Mouse (Mus musculus): ENCODE measurements around the gene Mid2.
"Not testable (repeated sequence)": the region's sequence is repeated elsewhere in the genome, so short reads cannot be mapped to it uniquely, and the experiment has no call there.

The Mid2 gene

DNA sequence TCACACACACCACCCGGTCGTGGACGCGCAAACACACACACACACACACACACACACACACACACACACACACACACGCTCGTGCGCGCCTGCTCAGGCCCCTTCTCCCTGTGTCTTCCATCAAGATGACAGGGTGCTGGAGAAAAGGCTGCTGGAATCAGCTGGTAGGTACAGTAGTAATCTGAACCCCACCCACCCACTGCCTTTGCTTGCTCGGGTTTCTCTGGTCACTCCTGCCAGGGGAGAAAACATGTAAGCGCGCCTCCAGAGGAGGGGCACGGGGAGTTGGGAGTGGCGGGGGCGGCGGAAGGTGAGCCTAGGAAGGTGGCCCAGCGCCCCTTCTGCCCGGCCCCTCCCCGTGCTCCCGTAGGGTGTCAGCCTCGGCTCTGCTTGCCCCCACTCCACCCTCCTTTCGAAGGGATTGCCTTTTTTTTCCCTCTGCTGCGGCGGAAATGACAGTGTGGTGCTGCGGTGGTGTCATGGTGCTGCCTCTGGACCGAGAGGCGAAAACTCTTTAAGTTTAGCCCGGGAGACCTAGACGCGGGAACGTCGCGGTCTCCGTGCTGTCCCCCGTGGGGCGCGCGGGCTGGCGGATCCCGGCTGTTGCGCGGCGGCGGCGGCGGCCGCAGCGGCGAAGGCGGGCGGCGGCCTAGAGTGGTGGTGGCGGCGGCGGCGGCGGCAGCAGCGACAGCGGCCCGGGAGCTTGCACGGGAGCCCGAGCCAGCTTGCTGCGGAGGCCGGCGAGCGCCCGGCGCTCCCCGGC lies at the start of gene Mid2:
TSS of gene Mid2 (plus strand) at position 121 of the 763 bp plus-strand sequence.
- peak; percentile 12 for DNase-seq (ENCODE audit: low spot score)

DNA sequence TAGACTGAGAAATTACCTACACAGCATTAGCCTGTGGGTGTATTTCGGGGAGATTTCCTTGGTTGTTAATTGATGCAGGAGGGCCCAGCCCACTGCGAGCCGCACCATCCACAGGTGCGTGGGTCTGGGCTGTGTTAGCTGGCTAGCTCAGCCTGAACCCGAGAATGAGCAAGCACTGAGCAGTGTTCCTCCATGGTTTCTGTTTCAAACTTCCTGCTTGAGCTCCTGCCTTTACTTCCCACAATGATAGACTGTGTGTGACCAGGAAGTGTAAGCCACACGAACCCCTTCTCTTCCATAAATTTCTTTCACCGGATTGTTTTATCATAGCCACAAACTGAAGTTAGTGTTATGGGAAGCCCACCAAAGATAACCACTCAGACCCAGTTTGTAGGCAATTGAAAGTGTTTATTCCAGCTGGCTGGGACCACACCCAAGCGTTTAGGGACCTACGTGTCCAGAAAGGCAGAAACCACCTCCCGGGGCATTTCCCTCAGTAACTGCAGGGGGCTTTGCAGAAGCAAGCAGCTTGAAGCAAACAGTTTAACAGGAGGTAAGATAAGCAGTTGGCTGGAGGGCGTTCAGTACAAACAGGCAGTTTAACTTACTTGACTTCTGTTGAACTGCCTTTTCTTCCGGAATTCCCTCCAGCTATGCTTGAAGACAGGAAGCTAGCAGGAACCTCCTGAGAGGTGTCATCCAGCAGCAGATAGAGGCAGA lies 39.4 kb upstream of the Mid2 start:
- DNase-seq (ENCODE audit: low spot score), result no peak

- DNase-seq (ENCODE audit: low spot score), result no peak
Observed at GRCm38 (mm10) chrX:140638028-140638427, 26.4 kb upstream of the Mid2 start.

GRCm38 (mm10) chrX:140639592-140639991 lies 24.8 kb upstream of the Mid2 start:
- no peak for DNase-seq (ENCODE audit: low spot score)

DNA sequence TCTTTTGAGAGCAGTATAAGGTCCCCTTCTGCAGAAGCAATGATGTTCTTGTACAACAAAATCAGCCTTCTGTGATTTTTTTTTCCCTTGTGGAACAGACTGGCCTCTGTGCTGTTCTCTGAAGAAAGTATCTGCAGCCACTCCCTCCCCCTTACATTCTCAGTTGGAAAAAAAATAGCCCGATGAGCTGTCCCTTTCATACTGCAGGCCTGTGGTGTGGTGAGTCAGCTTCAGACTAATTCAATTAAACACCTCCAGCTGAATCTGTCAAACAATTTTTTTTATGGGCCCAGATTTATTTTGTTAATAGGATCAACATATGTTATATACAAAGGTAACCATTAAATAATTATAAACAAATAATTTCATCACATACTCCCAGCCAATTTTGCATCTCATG lies 3.7 kb upstream of the Mid2 start:
- DNase-seq (ENCODE audit: low spot score), result no peak

- DNase-seq (ENCODE audit: low spot score), result no peak
Observed at GRCm38 (mm10) chrX:140663516-140663915, 883 bp upstream of the Mid2 start.

DNA sequence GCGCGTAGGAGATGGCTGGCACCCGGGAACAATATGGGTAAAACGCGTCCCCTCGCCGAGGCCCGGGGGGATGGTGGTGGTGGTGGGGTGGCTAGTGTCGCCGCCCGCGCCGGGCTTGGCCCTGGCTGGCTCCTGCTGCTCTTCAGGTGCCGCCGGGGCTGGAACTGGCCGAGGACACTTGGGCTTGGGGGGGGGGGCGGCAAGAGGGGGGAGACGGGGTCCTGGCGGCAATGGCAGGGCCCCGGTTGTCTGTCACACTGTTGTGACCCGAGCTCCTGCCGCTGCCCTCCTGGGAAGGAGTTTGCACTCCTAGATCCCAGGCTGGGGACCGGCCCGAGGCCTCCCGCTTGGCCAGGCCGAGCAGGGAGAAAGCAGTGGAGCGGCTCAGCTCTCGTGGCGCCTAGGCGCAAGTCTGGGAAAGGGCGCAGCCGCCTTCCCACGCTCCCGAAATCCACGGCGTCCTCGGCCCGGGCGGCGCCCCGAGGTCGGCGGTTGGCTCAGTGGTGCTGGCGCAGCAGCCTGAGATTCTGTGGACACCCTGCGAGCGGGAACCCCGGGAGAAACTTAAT lies 927 bp downstream of the Mid2 start:
- DNase-seq (ENCODE audit: low spot score), result peak; percentile 17

- DNase-seq (ENCODE audit: low spot score), result no peak
Observed at GRCm38 (mm10) chrX:140675444-140675843, 11.0 kb downstream of the Mid2 start.

- DNase-seq (ENCODE audit: low spot score), result no peak
Observed at GRCm38 (mm10) chrX:140688335-140688734, 23.9 kb downstream of the Mid2 start.

DNA sequence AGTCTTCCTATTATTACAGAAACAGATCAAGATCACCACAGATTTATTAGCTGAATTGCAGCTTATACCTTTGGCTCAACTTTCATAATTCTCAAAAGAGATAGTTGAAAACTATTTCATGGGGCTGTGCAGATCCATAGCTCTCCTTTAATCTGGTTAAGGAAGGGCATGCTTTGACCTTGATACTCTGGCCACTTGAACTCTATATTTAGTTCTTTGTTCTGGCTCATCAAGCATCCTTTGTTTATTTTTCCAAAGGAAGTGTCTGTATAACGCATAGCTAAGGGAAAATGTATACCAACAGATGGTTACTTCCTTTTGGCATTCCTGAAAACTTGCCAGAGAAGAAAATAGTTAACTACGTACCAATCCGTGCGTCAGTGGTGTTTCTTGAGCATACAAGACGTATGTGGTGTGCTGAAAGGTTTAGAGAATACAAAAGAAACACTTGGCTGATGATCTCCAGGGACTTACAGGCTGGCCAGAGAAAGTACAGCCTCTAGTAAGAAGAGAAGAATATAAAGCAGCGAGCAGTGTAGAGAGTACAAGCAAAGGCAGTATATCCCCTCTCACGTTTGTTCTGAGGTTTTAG lies 33.6 kb downstream of the Mid2 start:
- DNase-seq (ENCODE audit: low spot score), result not testable (repeated sequence)

GRCm38 (mm10) chrX:140703224-140703623 lies 38.8 kb downstream of the Mid2 start:
- DNase-seq (ENCODE audit: low spot score), result no peak

DNA sequence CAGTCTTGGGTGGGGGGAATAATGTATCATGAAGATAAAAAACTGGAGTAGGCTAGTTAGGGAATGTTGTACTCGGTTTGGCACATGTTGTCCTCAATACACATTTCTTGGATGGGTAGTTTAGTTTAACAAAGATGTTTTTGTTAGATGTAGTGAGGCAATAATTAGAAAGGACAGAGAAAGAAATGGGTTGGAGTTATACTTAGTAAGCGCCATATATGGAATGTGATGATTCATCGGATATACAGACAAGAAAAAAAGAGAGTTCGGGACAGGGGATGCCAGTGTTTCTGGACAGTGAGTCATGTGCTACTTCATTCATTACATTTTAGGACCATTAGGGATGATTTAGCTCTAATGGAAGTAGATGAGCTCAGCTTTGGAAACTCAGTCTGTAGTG lies 41.7 kb downstream of the Mid2 start:
- no peak for DNase-seq (ENCODE audit: low spot score)

- peak; percentile 12 for DNase-seq (ENCODE audit: low spot score)
Observed at GRCm38 (mm10) chrX:140722400-140722799, 58.0 kb downstream of the Mid2 start.

GRCm38 (mm10) chrX:140738986-140739385 lies 74.6 kb downstream of the Mid2 start:
- DNase-seq (ENCODE audit: low spot score), result no peak

GRCm38 (mm10) chrX:140743213-140743612 lies 78.8 kb downstream of the Mid2 start:
- no peak for DNase-seq (ENCODE audit: low spot score)

DNA sequence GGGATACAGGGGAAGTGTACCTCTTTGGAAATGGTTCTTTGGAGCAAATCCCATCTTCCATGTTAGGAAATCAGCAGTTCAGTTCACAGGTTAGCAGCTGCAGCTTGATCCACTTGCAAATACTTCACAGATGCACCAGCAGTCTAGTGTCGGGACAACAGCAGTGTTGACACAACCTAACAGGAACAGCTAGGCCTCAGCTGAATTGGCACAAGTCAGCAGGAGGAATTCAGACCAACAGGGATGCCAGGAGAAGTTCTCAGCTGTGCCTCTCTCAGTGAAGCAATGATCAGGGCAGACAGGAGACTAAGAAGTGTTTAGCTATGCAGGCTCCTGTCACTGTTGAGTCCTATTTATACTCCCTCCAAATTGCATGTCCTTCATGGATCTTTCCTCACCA lies 105.4 kb downstream of the Mid2 start:
- no peak for DNase-seq (ENCODE audit: low spot score)

GRCm38 (mm10) chrX:140805340-140805739 lies 140.9 kb downstream of the Mid2 start:
- DNase-seq (ENCODE audit: low spot score), result no peak

DNA sequence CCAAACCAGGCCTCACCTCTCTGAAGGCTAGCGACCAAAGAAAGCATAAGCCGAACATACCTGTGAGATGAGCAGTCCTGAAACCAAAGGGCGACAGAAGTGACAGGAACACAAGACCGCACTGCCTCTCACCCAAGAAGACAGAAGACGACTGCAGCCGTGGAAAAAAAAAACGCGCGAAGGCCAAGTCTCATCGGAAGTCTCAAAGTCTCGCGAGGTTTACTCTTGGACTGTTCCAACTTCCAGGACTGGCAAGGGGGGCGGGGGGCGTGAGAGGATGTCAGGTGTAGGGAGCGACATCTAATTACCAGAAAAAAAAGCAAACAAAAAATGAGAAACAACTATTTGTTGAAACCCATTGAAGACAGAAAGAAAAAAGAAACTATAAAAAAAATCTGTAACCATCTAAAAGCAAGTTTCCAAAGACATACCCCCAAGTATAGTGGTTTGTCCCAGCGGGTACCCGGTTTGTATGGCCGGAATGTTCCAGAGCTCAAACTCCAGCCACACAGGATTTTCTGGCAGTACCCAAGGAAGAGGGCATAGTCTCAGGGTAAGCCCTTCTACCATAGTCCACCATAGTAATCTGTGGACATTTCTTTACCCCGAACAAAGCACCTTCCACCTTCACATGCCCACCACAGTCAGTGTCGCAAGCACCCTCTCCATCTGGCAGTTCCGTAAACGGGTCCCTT lies 149.1 kb downstream of the Mid2 start, which contains the start of gene Tex13b:
TSS of gene Tex13b (minus strand) at position 122 of the 695 bp plus-strand sequence.
- no peak for DNase-seq (ENCODE audit: low spot score)
